Mouse (Mus musculus) heart, embryonic 10.5 days (tissue): ENCODE data around the gene Tctn3. TPM values are rescaled to one million over a fixed set of nuclear protein-coding genes. Genes with fewer than 3 reads are reported as not detected.

ENCODE experiments used
- DNase-seq: peaks from one replicate; pipeline ENCODE4 v3.0.0-alpha.2; 2017; ENCODE audit warnings: low spot score
- H3K27ac ChIP-seq: fragments of 300-500 bp; sonication (generic); 2 replicates; pipeline ENCODE4 v1.5.1; 2016; ENCODE audit warnings: mild to moderate bottlenecking
- H3K27me3 ChIP-seq: fragments of 300-500 bp; sonication (generic); 2 replicates; pipeline ENCODE4 v1.6.1; 2016; ENCODE audit warnings: mild to moderate bottlenecking; ENCODE audit not compliant: poor library complexity, insufficient read depth, severe bottlenecking
- H3K36me3 ChIP-seq: fragments of 300-500 bp; sonication (generic); 2 replicates; pipeline ENCODE4 v1.6.1; 2016; ENCODE audit warnings: mild to moderate bottlenecking, moderate library complexity
- H3K4me1 ChIP-seq: fragments of 300-500 bp; sonication (generic); 2 replicates; pipeline ENCODE4 v1.6.1; 2016; ENCODE audit warnings: mild to moderate bottlenecking
- H3K4me3 ChIP-seq: fragments of 300-500 bp; sonication (generic); 2 replicates; pipeline ENCODE4 v1.5.1; 2016; ENCODE audit warnings: mild to moderate bottlenecking, moderate library complexity
- H3K9me3 ChIP-seq: fragments of 300-500 bp; sonication (generic); 2 replicates; pipeline ENCODE4 v1.6.1; 2016; ENCODE audit warnings: mild to moderate bottlenecking, moderate library complexity
- WGBS: fragments of 180-500 bp; shearing (Covaris S2); methylation state at CpG from one replicate; pipeline ENCODE4 v1.1.7; 2016; 5-methylcytosine and 5-hydroxymethylcytosine counted together
- polyA plus RNA-seq: library from polyadenylated mRNA; unstranded; fragments of >200 nt; fragmentation: Nextera tagmentation; extraction: Ambion mirVana; gene quantifications from 2 replicates; pipeline ENCODE4 v1.2.1, GENCODE M21; 2016

Gene Tctn3
- polyA plus RNA-seq, 1 experiment from 2014 or later, result 9.0 TPM

- H3K27ac ChIP-seq, result no peak overlapping the region
These were observed 63.6 kb downstream of the Tctn3 start for GRCm38 (mm10) chr19:40548386-40548785.

More at GRCm38 (mm10) chr19:40548386-40548785, 63.6 kb downstream of the Tctn3 start:
- Histone ChIP-seq H3K4me1 (peaks cover 14% of the 10 kb centered on the region), H3K9me3 (no peaks in the 10 kb centered on the region), H3K27me3 (peaks cover 5% of the 10 kb centered on the region; the same call in 1 of the 2 replicates), H3K4me3 (no peak overlapping the region), H3K36me3 (peaks cover 33% of the 10 kb centered on the region)
- no peak for DNase-seq
- WGBS, result 91% methylated on average over 6 of the region's 6 CpGs

Other genes starting within 250 kb of the Tctn3 start
- 71.2 and 98.1 TPM in 2 replicates for gene Sorbs1, start 98.5 kb downstream of the Tctn3 start, polyA plus RNA-seq
- gene Aldh18a1, start 23.8 kb downstream of the Tctn3 start, polyA plus RNA-seq, result 63.9 and 66.2 TPM in 2 replicates
- gene Entpd1, start 133 bp upstream of the Tctn3 start, polyA plus RNA-seq, result 6.3 and 10.3 TPM in 2 replicates
- 0.17 and 0.79 TPM in 2 replicates for gene Cc2d2b, start 136.5 kb upstream of the Tctn3 start, polyA plus RNA-seq
- gene Ccnj, start 219.0 kb upstream of the Tctn3 start, polyA plus RNA-seq, result 12.3 and 14.7 TPM in 2 replicates